Mouse (Mus musculus) testis, adult 2 months (tissue): ENCODE measurements around the gene Igfbp2.

ENCODE experiments used
- CTCF ChIP-seq: fragments of 200-500 bp; IDR thresholded peaks from 2 replicates; pipeline ENCODE4 v1.5.1; 2012; ENCODE audit warnings: low read depth, mild to moderate bottlenecking, inconsistent platforms, low read length, moderate library complexity; ENCODE audit not compliant: control insufficient read depth, insufficient read depth, insufficient replicate concordance
- POLR2A ChIP-seq: fragments of 200-500 bp; IDR thresholded peaks from 2 replicates; pipeline ENCODE4 v1.6.1; 2012; ENCODE audit warnings: low read depth, mild to moderate bottlenecking, inconsistent platforms, low read length, moderate library complexity; ENCODE audit not compliant: control insufficient read depth

- TF ChIP-seq POLR2A = no peak
- TF ChIP-seq CTCF = no peak
Measured at GRCm38 (mm10) chr1:72895821-72896220, 71.5 kb downstream of the Igfbp2 start.
